Mouse (Mus musculus) kidney, adult 8-10 months (tissue): ENCODE measurements around the gene Brpf3.
"Not testable (repeated sequence)": the region's sequence is repeated elsewhere in the genome, so short reads cannot be mapped to it uniquely, and the experiment has no call there.

Experiments used
- DNase-seq, 2 experiments: peaks; one replicate each; pipeline ENCODE4 v3.0.0; 2022

Brpf3 gene

GRCm38 (mm10) chr17:28800671-28801412 is at the start of gene Brpf3:
Gene Brpf3 (plus strand): TSS chr17:28801090.
- DNase-seq, result peak; percentile 68 to 75

- no peak for DNase-seq
Observed at GRCm38 (mm10) chr17:28756447-28756846, 44.4 kb upstream of the Brpf3 start.

GRCm38 (mm10) chr17:28757470-28757869 is 43.4 kb upstream of the Brpf3 start:
- DNase-seq, result no peak

- peak in 1 of 2 experiments; percentile 19 for DNase-seq
Observed at GRCm38 (mm10) chr17:28760736-28761312, 40.1 kb upstream of the Brpf3 start.

GRCm38 (mm10) chr17:28761871-28762270 is 39.0 kb upstream of the Brpf3 start:
- DNase-seq, result peak; percentile 53 to 79

- DNase-seq, result no peak
Observed at GRCm38 (mm10) chr17:28766203-28766602, 34.7 kb upstream of the Brpf3 start.

- no peak for DNase-seq
Observed at GRCm38 (mm10) chr17:28766781-28767515, 33.9 kb upstream of the Brpf3 start.

GRCm38 (mm10) chr17:28769121-28769874 is 31.6 kb upstream of the Brpf3 start, which contains the start of gene Mapk13:
Gene Mapk13 (plus strand): TSS chr17:28769297.
- DNase-seq, result peak in 1 of 2 experiments; percentile 23

- DNase-seq, result peak in 1 of 2 experiments; percentile 19
Observed at GRCm38 (mm10) chr17:28769875-28770421, 30.9 kb upstream of the Brpf3 start.

GRCm38 (mm10) chr17:28771289-28771688 is 29.6 kb upstream of the Brpf3 start:
- no peak for DNase-seq

- not testable (repeated sequence) for DNase-seq
Observed at GRCm38 (mm10) chr17:28774303-28774702, 26.6 kb upstream of the Brpf3 start.

GRCm38 (mm10) chr17:28775161-28775560 is 25.7 kb upstream of the Brpf3 start:
- peak in 1 of 2 experiments; percentile 40 for DNase-seq

- DNase-seq, result no peak
Observed at GRCm38 (mm10) chr17:28776817-28777216, 24.1 kb upstream of the Brpf3 start.

- peak in 1 of 2 experiments; percentile 42 for DNase-seq
Observed at GRCm38 (mm10) chr17:28777231-28778005, 23.5 kb upstream of the Brpf3 start.

- no peak for DNase-seq
Observed at GRCm38 (mm10) chr17:28779735-28780134, 21.2 kb upstream of the Brpf3 start.

- no peak for DNase-seq
Observed at GRCm38 (mm10) chr17:28780836-28781235, 20.1 kb upstream of the Brpf3 start.

GRCm38 (mm10) chr17:28781290-28782045 is 19.4 kb upstream of the Brpf3 start:
- DNase-seq, result no peak

- DNase-seq, result no peak
Observed at GRCm38 (mm10) chr17:28785036-28785435, 15.9 kb upstream of the Brpf3 start.

- no peak for DNase-seq
Observed at GRCm38 (mm10) chr17:28787507-28787906, 13.4 kb upstream of the Brpf3 start.

- DNase-seq, result no peak
Observed at GRCm38 (mm10) chr17:28797031-28797430, 3.9 kb upstream of the Brpf3 start.
